Comparison of ENCODE assay signal across 8 mouse cellular contexts in genomic region chr12:49391305-49392040, GRCm38 (mm10). TPM values are rescaled to one million over a fixed set of nuclear protein-coding genes. Genes with fewer than 3 reads are reported as not detected.
DNase-seq lines count a peak whose midpoint lies in the region; ATAC-seq and TF ChIP-seq lines count a peak whose summit lies in the region.

No protein-coding gene starts in this region.

- intact Hi-C loops in heart, postnatal 36 days (cut with DNase I): no loop called here

- H3K4me1 ChIP-seq in heart, embryonic 10.5 days: 0 out of 2 replicates have a peak, but pooled peaks cover 5% of the 10 kb centered on the region
- H3K4me1 ChIP-seq in heart, postnatal 0 days (ENCODE audit: control insufficient read depth, insufficient read depth): no peaks in the 10 kb centered on the region
- H3K4me1 ChIP-seq in midbrain, embryonic 11.5 days (ENCODE audit: control insufficient read depth, insufficient read depth, low read length): no peaks in the 10 kb centered on the region

- peak; percentile 82 for ATAC-seq in heart, postnatal 0 days (ENCODE audit: insufficient read depth, low read depth)
- ATAC-seq in midbrain, embryonic 11.5 days (ENCODE audit: low FRiP score): peak; percentile 97

- under 1% methylated on average over 42 of the region's 42 CpGs for WGBS in heart, embryonic 10.5 days
- WGBS in heart, postnatal 0 days: under 1% methylated on average over 42 of the region's 42 CpGs
- under 1% methylated on average over 42 of the region's 42 CpGs for WGBS in midbrain, embryonic 11.5 days

- H3K36me3 ChIP-seq in heart, embryonic 10.5 days: no peaks in the 10 kb centered on the region
- H3K36me3 ChIP-seq in heart, postnatal 0 days (replicated peaks; ENCODE audit: control insufficient read depth, insufficient read depth, low read length): no peaks in the 10 kb centered on the region
- no peaks in the 10 kb centered on the region for H3K36me3 ChIP-seq in midbrain, embryonic 11.5 days (ENCODE audit: control insufficient read depth, insufficient read depth, low read length)

- no peak for DNase-seq in heart, embryonic 10.5 days (ENCODE audit: low spot score)
- DNase-seq in heart, postnatal 36 days: no peak
- DNase-seq in embryo, embryonic 10.5 days (ENCODE audit: low spot score): peak; percentile 89
- no peak for DNase-seq in heart, postnatal 0 days (ENCODE audit: low spot score)
- peak; percentile 73 to 80 for DNase-seq in kidney, postnatal 4 days
- peak; percentile 98 for DNase-seq in midbrain, embryonic 11.5 days (ENCODE audit: low spot score, missing footprints)
- DNase-seq in testis, postnatal 14 days (ENCODE audit: low spot score): peak; percentile 55
- DNase-seq in cerebellum, adult 11-12 months: no peak

- TF ChIP-seq CTCF in heart, postnatal 0 days (IDR thresholded peaks at IDR 0.05; ENCODE audit: low read depth): peak; percentile 40

- no peaks in the 10 kb centered on the region for H3K9me3 ChIP-seq in heart, embryonic 10.5 days
- no peaks in the 10 kb centered on the region for H3K9me3 ChIP-seq in heart, postnatal 0 days (replicated peaks; ENCODE audit: control insufficient read depth, low read length)
- no peaks in the 10 kb centered on the region for H3K9me3 ChIP-seq in midbrain, embryonic 11.5 days (ENCODE audit: control insufficient read depth, low read length)

- peaks cover 94% of the 10 kb centered on the region for H3K27me3 ChIP-seq in heart, embryonic 10.5 days (ENCODE audit: insufficient read depth, poor library complexity, severe bottlenecking)
- H3K27me3 ChIP-seq in heart, postnatal 0 days (ENCODE audit: control insufficient read depth, insufficient read depth, low read length): peaks cover 80% of the 10 kb centered on the region
- peaks cover 70% of the 10 kb centered on the region for H3K27me3 ChIP-seq in midbrain, embryonic 11.5 days (ENCODE audit: control insufficient read depth, insufficient read depth, low read length)

- H3K9ac ChIP-seq in heart, postnatal 0 days (replicated peaks; ENCODE audit: low read depth, low read length): no peak overlapping the region
- peak overlapping the region; percentile 44 for H3K9ac ChIP-seq in midbrain, embryonic 11.5 days (ENCODE audit: low read length)

- H3K27ac ChIP-seq in heart, embryonic 10.5 days: no peak overlapping the region
- no peak overlapping the region for H3K27ac ChIP-seq in heart, postnatal 0 days (ENCODE audit: low read depth)
- no peak overlapping the region for H3K27ac ChIP-seq in midbrain, embryonic 11.5 days (ENCODE audit: low read depth, low read length)

- H3K4me2 ChIP-seq in heart, postnatal 0 days (ENCODE audit: low read depth, low read length): peak overlapping the region; percentile 26
- H3K4me2 ChIP-seq in midbrain, embryonic 11.5 days: peak overlapping the region; percentile 51

- TF ChIP-seq EP300 in heart, postnatal 0 days (IDR thresholded peaks at IDR 0.05; ENCODE audit: low read depth): no peak

- peak overlapping the region; percentile 46 for H3K4me3 ChIP-seq in heart, embryonic 10.5 days
- H3K4me3 ChIP-seq in heart, postnatal 0 days (ENCODE audit: low read depth, low read length): peak overlapping the region; percentile 21
- peak overlapping the region; percentile 25 for H3K4me3 ChIP-seq in midbrain, embryonic 11.5 days (ENCODE audit: low read depth, low read length)

RNA-seq across cellular contexts. Expression of gene Gm43517, which starts 6.5 kb away (rescaled TPM):
- polyA plus RNA-seq in heart, embryonic 10.5 days (2016; fragmentation: Nextera tagmentation; extraction: Ambion mirVana): not detected in 2 replicates
- not detected for total RNA-seq in heart, postnatal 36 days (2021)
- not detected in 2 replicates for total RNA-seq in heart, postnatal 0 days (2014; rRNA removed; ENCODE audit: low replicate concordance)
- not detected in 2 replicates for polyA plus RNA-seq in heart, postnatal 0 days (2015; fragmentation: Nextera tagmentation; extraction: Ambion mirVana)
- polyA plus RNA-seq in midbrain, embryonic 11.5 days (2014; fragmentation: Nextera tagmentation; extraction: Ambion mirVana): 0.07 TPM in 1 of 2 replicates, not detected in the other

RNA-seq across cellular contexts. Expression of gene Foxg1, which starts 9.0 kb away (rescaled TPM):
- 0.79 TPM in 1 of 2 replicates, not detected in the other for polyA plus RNA-seq in heart, embryonic 10.5 days (2016; fragmentation: Nextera tagmentation; extraction: Ambion mirVana)
- total RNA-seq in heart, postnatal 36 days (2021): not detected
- total RNA-seq in heart, postnatal 0 days (2014; rRNA removed; ENCODE audit: low replicate concordance): not detected in 2 replicates
- not detected in 2 replicates for polyA plus RNA-seq in heart, postnatal 0 days (2015; fragmentation: Nextera tagmentation; extraction: Ambion mirVana)
- polyA plus RNA-seq in midbrain, embryonic 11.5 days (2014; fragmentation: Nextera tagmentation; extraction: Ambion mirVana): 0.41 and 0.92 TPM in 2 replicates

Comparison
In these comparisons a context has a peak if more than half of its experiments do, and no peak if none do; other contexts are left out.
1. DNase-seq: peak in embryo, embryonic 10.5 days (single experiment), kidney, postnatal 4 days (2 of 2), midbrain, embryonic 11.5 days (single experiment) and testis, postnatal 14 days (single experiment); none in heart, embryonic 10.5 days (single experiment), heart, postnatal 36 days (0 of 2), heart, postnatal 0 days (single experiment) and cerebellum, adult 11-12 months (single experiment).
2. Peak in every context shown above with its lines, with median percentiles within 50 percentile points of each other: H3K4me3 ChIP-seq.